Mouse (Mus musculus) NIH3T3 (cell line): ENCODE data around the gene Idh3a.
"Not testable (repeated sequence)": the region's sequence is repeated elsewhere in the genome, so short reads cannot be mapped to it uniquely, and the experiment has no call there.

Experiments used
- DNase-seq: peaks from one replicate; pipeline ENCODE4 v3.0.0-alpha.2; 2012; ENCODE audit warnings: low read depth

Idh3a gene

GRCm38 (mm10) chr9:54586199-54587061 lies at the start of gene Idh3a:
Gene Idh3a (plus strand): TSS chr9:54586334.
- peak; percentile 97 for DNase-seq

- DNase-seq = no peak
These were observed 49.1 kb upstream of the Idh3a start for GRCm38 (mm10) chr9:54537030-54537429.

DNA sequence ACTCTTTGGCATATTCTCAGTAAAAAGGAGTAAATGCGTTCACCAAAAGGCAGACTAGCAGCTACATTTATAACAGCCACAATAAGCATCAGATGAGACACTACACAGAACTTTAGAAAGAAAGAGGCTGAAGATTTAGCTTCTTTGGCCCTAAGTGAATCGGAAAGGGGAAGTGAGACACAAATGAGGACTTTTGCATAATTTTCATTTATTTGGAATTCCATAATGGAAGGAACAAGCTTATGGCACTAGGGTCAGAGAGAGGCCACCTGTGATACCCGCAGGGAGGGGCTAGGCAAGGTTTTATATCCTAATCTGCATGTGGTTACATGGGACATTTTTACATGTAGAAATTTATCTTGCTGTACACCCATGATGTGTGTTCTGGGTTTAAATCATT lies 48.7 kb upstream of the Idh3a start:
- DNase-seq = no peak

GRCm38 (mm10) chr9:54538244-54538643 lies 47.9 kb upstream of the Idh3a start:
- DNase-seq = no peak

DNA sequence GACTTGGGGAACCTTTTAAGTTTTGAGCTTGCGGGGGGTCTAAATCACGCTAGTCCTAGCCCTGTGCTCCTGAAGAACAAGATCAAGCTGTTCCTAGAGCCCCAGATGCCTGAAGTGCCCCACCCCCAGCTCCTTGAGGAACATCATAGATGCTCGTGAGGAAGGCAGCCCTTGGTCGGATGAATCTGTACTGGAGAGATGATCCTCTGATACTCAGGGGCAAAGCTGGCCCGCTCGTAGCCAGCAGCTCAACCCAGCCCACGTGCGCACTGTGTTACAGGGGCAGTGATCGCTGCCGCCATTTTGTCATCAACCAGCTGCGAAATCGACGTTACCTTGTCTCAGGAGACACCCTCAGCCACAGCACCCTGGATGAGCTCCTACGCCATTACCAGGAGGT lies 47.5 kb upstream of the Idh3a start, which contains the start of gene Sh2d7:
Gene Sh2d7 (plus strand): TSS at position 301 of the 400 bp plus-strand sequence.
- DNase-seq = no peak

DNA sequence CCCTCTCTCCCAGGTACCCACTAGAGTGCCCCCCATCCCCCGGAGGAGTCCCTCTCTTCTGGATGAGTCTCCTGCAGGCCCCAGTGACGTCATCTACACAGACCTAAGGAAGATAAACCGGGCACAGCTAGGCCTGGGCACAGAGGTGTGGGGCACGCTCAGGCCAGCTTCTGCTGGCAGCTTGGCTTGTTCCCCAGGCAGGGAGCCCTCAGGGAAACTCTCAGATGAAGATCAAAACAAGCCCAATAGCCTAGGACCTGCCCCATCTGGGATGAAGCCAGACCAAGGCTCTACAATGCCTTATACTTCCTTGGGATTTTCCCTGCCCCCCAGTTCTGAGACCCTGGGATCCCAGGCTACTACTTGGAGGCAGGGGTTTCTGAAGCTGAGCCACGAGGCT lies 45.3 kb upstream of the Idh3a start:
- DNase-seq = no peak

GRCm38 (mm10) chr9:54544212-54544953 lies 41.8 kb upstream of the Idh3a start:
- DNase-seq = no peak

- DNase-seq = no peak
These were observed 41.2 kb upstream of the Idh3a start for GRCm38 (mm10) chr9:54544954-54545315.

- peak; percentile 60 for DNase-seq
These were observed 38.6 kb upstream of the Idh3a start for GRCm38 (mm10) chr9:54547536-54547935.

GRCm38 (mm10) chr9:54549433-54549832 lies 36.7 kb upstream of the Idh3a start:
- DNase-seq = no peak

- DNase-seq = peak; percentile 19
These were observed 33.7 kb upstream of the Idh3a start for GRCm38 (mm10) chr9:54552409-54552808.

DNA sequence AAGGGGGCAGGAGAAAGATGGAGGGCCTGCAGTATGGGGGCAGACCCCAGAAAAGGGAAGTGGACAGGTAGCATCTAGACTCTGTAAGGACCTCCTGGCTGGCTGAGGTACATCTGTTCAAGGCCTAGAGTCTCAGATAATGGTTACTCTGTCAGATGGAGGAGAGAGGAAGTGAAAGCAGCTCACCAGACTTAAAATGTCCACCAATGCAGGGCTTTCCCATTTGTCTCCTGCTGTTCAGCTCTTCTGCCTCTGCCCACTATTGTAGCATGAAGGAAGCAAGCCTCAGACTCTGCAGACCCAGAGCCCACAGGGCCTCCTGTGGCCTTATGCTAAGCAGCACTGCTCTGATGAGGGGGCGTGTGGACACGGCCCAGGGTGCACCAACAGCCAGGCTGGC lies 31.1 kb upstream of the Idh3a start:
- no peak for DNase-seq

- no peak for DNase-seq
These were observed 27.4 kb upstream of the Idh3a start for GRCm38 (mm10) chr9:54558731-54559130.

DNA sequence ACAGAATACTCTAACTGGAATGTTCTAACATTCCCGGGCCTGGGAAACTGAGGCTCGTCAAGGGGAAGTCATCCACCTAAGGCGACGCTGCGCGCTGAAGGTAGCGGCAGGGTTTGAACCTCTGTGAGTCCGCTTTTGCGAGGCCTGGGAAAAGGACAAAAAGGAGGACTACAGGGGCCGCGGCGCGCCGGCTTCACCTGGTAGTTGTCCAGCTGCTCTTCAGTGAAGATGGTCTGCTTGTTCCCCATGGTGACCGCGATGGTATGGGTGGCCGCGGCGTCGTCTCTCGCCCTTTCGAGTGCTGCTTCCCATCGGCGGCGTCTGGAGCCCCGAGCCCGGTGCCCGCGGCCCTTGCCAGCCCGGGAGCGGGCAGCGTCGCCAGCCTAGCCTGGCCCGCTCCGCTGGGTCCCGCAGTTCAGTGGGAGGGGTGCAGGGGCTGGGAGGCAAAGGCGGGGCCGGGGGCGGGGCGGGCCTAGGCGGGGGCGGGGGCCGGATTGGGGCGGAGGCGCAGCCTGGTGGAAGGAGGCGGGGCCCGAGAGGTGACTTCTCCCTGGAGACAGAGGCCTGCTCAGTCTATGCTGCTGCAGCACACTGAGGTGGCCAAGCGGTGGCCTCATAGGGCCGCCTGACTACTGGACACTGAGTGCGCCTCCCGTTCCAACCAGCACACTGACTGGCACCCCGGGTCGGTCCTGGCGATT lies 26.2 kb upstream of the Idh3a start, which contains the start of gene Cib2:
Gene Cib2 (minus strand): TSS at position 448 of the 701 bp plus-strand sequence.
- peak; percentile 22 for DNase-seq

- no peak for DNase-seq
These were observed 25.1 kb upstream of the Idh3a start for GRCm38 (mm10) chr9:54560831-54561601.

- no peak for DNase-seq
These were observed 19.2 kb upstream of the Idh3a start for GRCm38 (mm10) chr9:54566958-54567357.

DNA sequence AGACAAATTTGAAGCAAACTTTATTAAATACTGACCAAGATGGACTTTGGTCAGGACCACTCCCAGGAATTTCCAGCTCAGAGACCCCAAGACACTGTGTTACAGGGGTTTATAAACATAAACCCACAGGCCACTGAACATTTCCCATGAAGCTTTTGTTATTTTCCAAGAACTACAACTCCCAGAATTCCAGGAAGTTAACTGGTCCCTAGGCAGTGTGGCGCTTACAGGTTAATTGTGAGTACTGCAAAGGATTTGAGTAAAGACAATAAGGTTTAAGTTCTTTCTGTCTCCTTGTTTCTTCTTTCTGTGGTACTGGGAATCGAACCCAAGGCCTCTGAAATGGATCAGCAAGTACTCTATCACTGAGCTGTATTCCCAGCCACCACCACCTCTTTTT lies 17.4 kb upstream of the Idh3a start:
- DNase-seq = no peak

GRCm38 (mm10) chr9:54571130-54571839 lies 14.8 kb upstream of the Idh3a start:
- no peak for DNase-seq

GRCm38 (mm10) chr9:54583712-54584111 lies 2.4 kb upstream of the Idh3a start:
- DNase-seq = no peak

- not testable (repeated sequence) for DNase-seq
These were observed 2.0 kb upstream of the Idh3a start for GRCm38 (mm10) chr9:54584127-54584526.

DNA sequence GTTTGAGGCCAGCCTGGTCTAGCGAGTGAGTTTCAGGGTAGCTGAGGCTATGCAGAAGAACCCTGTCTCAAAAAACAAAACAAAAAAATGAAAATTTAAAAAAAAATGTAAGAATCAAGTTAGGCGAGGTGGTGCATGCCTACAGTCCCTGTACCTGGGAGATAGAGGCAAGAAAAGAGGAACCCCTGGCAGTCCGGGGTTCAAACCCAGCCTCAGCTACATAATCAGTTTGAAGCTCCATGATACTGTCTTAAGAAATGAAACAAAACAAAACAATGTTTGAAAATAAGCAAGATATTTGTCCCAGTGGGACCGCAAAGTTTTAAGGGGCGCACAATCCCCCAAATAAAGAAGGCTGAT lies 315 bp upstream of the Idh3a start:
- DNase-seq = no peak
